Mouse (Mus musculus): ENCODE data around the gene Arhgap44. TPM values are rescaled to one million over a fixed set of nuclear protein-coding genes. Genes with fewer than 3 reads are reported as not detected.

Gene Arhgap44
- polyA plus RNA-seq, 1 experiment from 2014 or later, result 8.5 TPM

GRCm38 (mm10) chr11:65126566-65126965 lies 36.2 kb downstream of the Arhgap44 start:
- no peaks in the 10 kb centered on the region for H3K9me3 ChIP-seq (replicated peaks; ENCODE audit: control insufficient read depth, low read length)
- no peak overlapping the region for H3K4me2 ChIP-seq (ENCODE audit: low read length)
- ATAC-seq (no peak), DNase-seq (ENCODE audit: low spot score) (no peak)
- no peak overlapping the region for H3K4me3 ChIP-seq (ENCODE audit: low read depth, low read length)
- H3K27me3 ChIP-seq (replicated peaks; ENCODE audit: control insufficient read depth, insufficient read depth, low read length), result no peaks in the 10 kb centered on the region
- no peaks in the 10 kb centered on the region for H3K4me1 ChIP-seq (ENCODE audit: control insufficient read depth, insufficient read depth, low read length)
- H3K9ac ChIP-seq (ENCODE audit: low read length), result no peak overlapping the region
- H3K27ac ChIP-seq (ENCODE audit: low read depth, low read length), result no peak overlapping the region; the same call in 1 of the 2 replicates
- H3K36me3 ChIP-seq (ENCODE audit: control insufficient read depth, insufficient read depth, low read length), result no peaks in the 10 kb centered on the region
- 77% methylated on average over 9 of the region's 9 CpGs for WGBS

- no peaks in the 10 kb centered on the region for H3K36me3 ChIP-seq (ENCODE audit: control insufficient read depth, insufficient read depth, low read length)
- H3K27ac ChIP-seq (ENCODE audit: low read depth, low read length), result no peak overlapping the region
- DNase-seq (ENCODE audit: low spot score) (peak; percentile 68), ATAC-seq (peak; percentile 90)
- H3K4me3 ChIP-seq (ENCODE audit: low read depth, low read length), result no peak overlapping the region
- no peak overlapping the region for H3K4me2 ChIP-seq (ENCODE audit: low read length)
- no peaks in the 10 kb centered on the region for H3K4me1 ChIP-seq (ENCODE audit: control insufficient read depth, insufficient read depth, low read length)
- H3K27me3 ChIP-seq (replicated peaks; ENCODE audit: control insufficient read depth, insufficient read depth, low read length), result no peaks in the 10 kb centered on the region
- 63% methylated on average over 8 of the region's 8 CpGs for WGBS
- H3K9me3 ChIP-seq (replicated peaks; ENCODE audit: control insufficient read depth, low read length), result no peaks in the 10 kb centered on the region
- H3K9ac ChIP-seq (ENCODE audit: low read length), result no peak overlapping the region
Measured at GRCm38 (mm10) chr11:65124913-65125418, 37.8 kb downstream of the Arhgap44 start.

GRCm38 (mm10) chr11:65120276-65120675 lies 42.5 kb downstream of the Arhgap44 start:
- no peaks in the 10 kb centered on the region for H3K36me3 ChIP-seq (ENCODE audit: control insufficient read depth, insufficient read depth, low read length)
- DNase-seq (ENCODE audit: low spot score) (no peak), ATAC-seq (no peak)
- no peak overlapping the region for H3K27ac ChIP-seq (ENCODE audit: low read depth, low read length)
- no peak overlapping the region for H3K4me2 ChIP-seq (ENCODE audit: low read length)
- no peaks in the 10 kb centered on the region for H3K27me3 ChIP-seq (replicated peaks; ENCODE audit: control insufficient read depth, insufficient read depth, low read length)
- H3K9ac ChIP-seq (ENCODE audit: low read length), result no peak overlapping the region
- no peaks in the 10 kb centered on the region for H3K9me3 ChIP-seq (replicated peaks; ENCODE audit: control insufficient read depth, low read length)
- 80% methylated on average over 4 of the region's 4 CpGs for WGBS
- no peak overlapping the region for H3K4me3 ChIP-seq (ENCODE audit: low read depth, low read length)
- no peaks in the 10 kb centered on the region for H3K4me1 ChIP-seq (ENCODE audit: control insufficient read depth, insufficient read depth, low read length)

- Histone ChIP-seq H3K27me3 (replicated peaks; ENCODE audit: control insufficient read depth, insufficient read depth, low read length) (no peaks in the 10 kb centered on the region), H3K9ac (ENCODE audit: low read length) (no peak overlapping the region), H3K9me3 (replicated peaks; ENCODE audit: control insufficient read depth, low read length) (no peaks in the 10 kb centered on the region), H3K4me3 (ENCODE audit: low read depth, low read length) (no peak overlapping the region), H3K27ac (ENCODE audit: low read depth, low read length) (no peak overlapping the region), H3K36me3 (ENCODE audit: control insufficient read depth, insufficient read depth, low read length) (no peaks in the 10 kb centered on the region), H3K4me1 (ENCODE audit: control insufficient read depth, insufficient read depth, low read length) (0 out of 2 replicates have a peak, but pooled peaks cover 3% of the 10 kb centered on the region), H3K4me2 (ENCODE audit: low read length) (no peak overlapping the region)
- 87% methylated on average over 6 of the region's 6 CpGs for WGBS
- ATAC-seq (no peak), DNase-seq (ENCODE audit: low spot score) (no peak)
Measured at GRCm38 (mm10) chr11:65115811-65116210, 47.0 kb downstream of the Arhgap44 start.

GRCm38 (mm10) chr11:65112086-65112485 lies 50.7 kb downstream of the Arhgap44 start:
- no peak overlapping the region for H3K9ac ChIP-seq (ENCODE audit: low read length)
- H3K4me3 ChIP-seq (ENCODE audit: low read depth, low read length), result no peak overlapping the region
- WGBS, result 63% methylated on average over 4 of the region's 4 CpGs
- no peaks in the 10 kb centered on the region for H3K9me3 ChIP-seq (replicated peaks; ENCODE audit: control insufficient read depth, low read length)
- DNase-seq (ENCODE audit: low spot score) (no peak), ATAC-seq (no peak)
- no peak overlapping the region for H3K4me2 ChIP-seq (ENCODE audit: low read length)
- 0 out of 2 replicates have a peak, but pooled peaks cover 3% of the 10 kb centered on the region for H3K4me1 ChIP-seq (ENCODE audit: control insufficient read depth, insufficient read depth, low read length)
- H3K36me3 ChIP-seq (ENCODE audit: control insufficient read depth, insufficient read depth, low read length), result no peaks in the 10 kb centered on the region
- no peak overlapping the region for H3K27ac ChIP-seq (ENCODE audit: low read depth, low read length)
- H3K27me3 ChIP-seq (replicated peaks; ENCODE audit: control insufficient read depth, insufficient read depth, low read length), result no peaks in the 10 kb centered on the region

- H3K36me3 ChIP-seq (ENCODE audit: control insufficient read depth, insufficient read depth, low read length), result no peaks in the 10 kb centered on the region
- no peak for DNase-seq (ENCODE audit: low spot score)
- H3K4me1 ChIP-seq (ENCODE audit: control insufficient read depth, insufficient read depth, low read length), result 0 out of 2 replicates have a peak, but pooled peaks cover 3% of the 10 kb centered on the region
- H3K4me2 ChIP-seq (ENCODE audit: low read length), result no peak overlapping the region
- WGBS, result 67% methylated on average over 5 of the region's 5 CpGs
- no peaks in the 10 kb centered on the region for H3K9me3 ChIP-seq (replicated peaks; ENCODE audit: control insufficient read depth, low read length)
- no peak overlapping the region for H3K27ac ChIP-seq (ENCODE audit: low read depth, low read length)
- no peak for ATAC-seq
- H3K4me3 ChIP-seq (ENCODE audit: low read depth, low read length), result no peak overlapping the region
- H3K9ac ChIP-seq (ENCODE audit: low read length), result no peak overlapping the region
- no peaks in the 10 kb centered on the region for H3K27me3 ChIP-seq (replicated peaks; ENCODE audit: control insufficient read depth, insufficient read depth, low read length)
Measured at GRCm38 (mm10) chr11:65111651-65112050, 51.1 kb downstream of the Arhgap44 start.

- Histone ChIP-seq H3K9ac (ENCODE audit: low read length) (no peak overlapping the region), H3K4me1 (ENCODE audit: control insufficient read depth, insufficient read depth, low read length) (0 out of 2 replicates have a peak, but pooled peaks cover 3% of the 10 kb centered on the region), H3K9me3 (replicated peaks; ENCODE audit: control insufficient read depth, low read length) (no peaks in the 10 kb centered on the region), H3K27ac (ENCODE audit: low read depth, low read length) (no peak overlapping the region), H3K4me3 (ENCODE audit: low read depth, low read length) (no peak overlapping the region), H3K4me2 (ENCODE audit: low read length) (no peak overlapping the region), H3K36me3 (ENCODE audit: control insufficient read depth, insufficient read depth, low read length) (no peaks in the 10 kb centered on the region), H3K27me3 (replicated peaks; ENCODE audit: control insufficient read depth, insufficient read depth, low read length) (no peaks in the 10 kb centered on the region)
- ATAC-seq (no peak), DNase-seq (ENCODE audit: low spot score) (no peak)
- 70% methylated on average over 10 of the region's 10 CpGs for WGBS
Measured at GRCm38 (mm10) chr11:65110058-65110457, 52.7 kb downstream of the Arhgap44 start.

- Histone ChIP-seq H3K27me3 (replicated peaks; ENCODE audit: control insufficient read depth, insufficient read depth, low read length) (no peaks in the 10 kb centered on the region), H3K27ac (ENCODE audit: low read depth, low read length) (no peak overlapping the region), H3K36me3 (ENCODE audit: control insufficient read depth, insufficient read depth, low read length) (no peaks in the 10 kb centered on the region), H3K9ac (ENCODE audit: low read length) (no peak overlapping the region), H3K9me3 (replicated peaks; ENCODE audit: control insufficient read depth, low read length) (no peaks in the 10 kb centered on the region), H3K4me3 (ENCODE audit: low read depth, low read length) (no peak overlapping the region), H3K4me1 (ENCODE audit: control insufficient read depth, insufficient read depth, low read length) (0 out of 2 replicates have a peak, but pooled peaks cover 3% of the 10 kb centered on the region), H3K4me2 (ENCODE audit: low read length) (no peak overlapping the region)
- ATAC-seq (peak; percentile 65; the same call in 1 of the 2 replicates), DNase-seq (ENCODE audit: low spot score) (peak; percentile 69)
- WGBS, result 60% methylated on average over 5 of the region's 5 CpGs
Measured at GRCm38 (mm10) chr11:65107734-65108171, 55.0 kb downstream of the Arhgap44 start.

GRCm38 (mm10) chr11:65107151-65107550 lies 55.6 kb downstream of the Arhgap44 start:
- 79% methylated on average over 4 of the region's 4 CpGs for WGBS
- no peaks in the 10 kb centered on the region for H3K36me3 ChIP-seq (ENCODE audit: control insufficient read depth, insufficient read depth, low read length)
- H3K4me1 ChIP-seq (ENCODE audit: control insufficient read depth, insufficient read depth, low read length), result 0 out of 2 replicates have a peak, but pooled peaks cover 3% of the 10 kb centered on the region
- ATAC-seq (no peak), DNase-seq (ENCODE audit: low spot score) (no peak)
- H3K27ac ChIP-seq (ENCODE audit: low read depth, low read length), result no peak overlapping the region
- H3K9me3 ChIP-seq (replicated peaks; ENCODE audit: control insufficient read depth, low read length), result no peaks in the 10 kb centered on the region
- H3K9ac ChIP-seq (ENCODE audit: low read length), result no peak overlapping the region
- H3K27me3 ChIP-seq (replicated peaks; ENCODE audit: control insufficient read depth, insufficient read depth, low read length), result no peaks in the 10 kb centered on the region
- no peak overlapping the region for H3K4me3 ChIP-seq (ENCODE audit: low read depth, low read length)
- no peak overlapping the region for H3K4me2 ChIP-seq (ENCODE audit: low read length)

Data from forebrain, embryonic 14.5 days (tissue).